Mouse (Mus musculus) bone marrow macrophage, adult 2 months (primary cell): Measurements from ENCODE around the gene Tex21.

Experiments used
- CTCF ChIP-seq: IDR thresholded peaks from 2 replicates; pipeline ENCODE4 v1.5.1; 2012; ENCODE audit warnings: low read depth, mild to moderate bottlenecking, low read length, moderate library complexity
- POLR2A ChIP-seq: IDR thresholded peaks from 2 replicates; pipeline ENCODE4 v1.6.1; 2012; ENCODE audit warnings: mild to moderate bottlenecking, low read depth, low read length, borderline replicate concordance

- TF ChIP-seq CTCF (no peak), POLR2A (no peak)
Observed at GRCm38 (mm10) chr12:76282532-76283173, 36.1 kb upstream of the Tex21 start.
